Mouse (Mus musculus): ENCODE measurements at regions not wholly inside any gene's neighbourhood (a gene's known extent, or its start where the extent isn't known, plus 50 kb on each side); places are given as distances from the start of the nearest gene placed in this dataset.

GRCm38 (mm10) chr5:41087773-41088172 is 620.2 kb downstream of the Rab28 start:
- TF ChIP-seq CTCF (IDR thresholded peaks at IDR 0.05; ENCODE audit: low read depth) (no peak), EP300 (optimal IDR thresholded peaks at IDR 0.05) (no peak)

Data from stomach, postnatal 0 days (tissue).